Mouse (Mus musculus): ENCODE measurements around the gene Cdc37. TPM values are rescaled to one million over a fixed set of nuclear protein-coding genes. Genes with fewer than 3 reads are reported as not detected.

Cdc37 gene
- polyA plus RNA-seq, 1 experiment from 2014 or later, result 203 TPM

GRCm38 (mm10) chr9:21090972-21091706, 58.6 kb downstream of the Cdc37 start:
- Histone ChIP-seq H3K9ac (peak overlapping the region; percentile 73), H3K9me3 (replicated peaks) (no peaks in the 10 kb centered on the region), H3K36me3 (peaks cover 40% of the 10 kb centered on the region), H3K4me2 (peak overlapping the region; percentile 85), H3K27ac (peak overlapping the region; percentile 90), H3K4me1 (replicated peaks) (peaks cover 24% of the 10 kb centered on the region), H3K4me3 (peak overlapping the region; percentile 74), H3K27me3 (no peaks in the 10 kb centered on the region)
- WGBS, result 1% methylated on average over 24 of the region's 24 CpGs
- ATAC-seq (replicated peaks; ENCODE audit: insufficient number of reproducible peaks, insufficient read depth, low FRiP score, low read depth), result peak; percentile 2; the same call in 1 of the 2 replicates

DNA sequence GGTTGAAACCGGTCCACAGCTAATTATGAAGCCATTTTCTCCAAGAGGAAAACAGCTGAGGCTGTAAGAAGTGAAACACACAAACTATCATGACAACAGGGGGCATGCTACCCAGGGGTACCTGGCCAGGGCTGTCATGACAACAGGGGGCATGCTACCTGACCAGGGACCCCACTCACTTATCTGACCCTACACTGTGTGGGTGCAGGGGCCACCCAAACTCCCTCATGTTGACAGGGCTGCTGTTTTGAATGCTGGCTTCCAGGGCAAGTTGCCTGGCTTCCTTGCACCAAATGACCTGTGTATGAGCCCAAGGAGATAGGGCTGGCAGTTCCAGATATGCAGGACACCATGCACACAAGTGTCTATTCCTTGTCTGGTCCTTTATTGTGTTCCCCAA, 59.2 kb downstream of the Cdc37 start:
- Histone ChIP-seq H3K36me3 (peaks cover 46% of the 10 kb centered on the region), H3K4me3 (peak overlapping the region; percentile 74), H3K9ac (peak overlapping the region; percentile 73), H3K9me3 (replicated peaks) (no peaks in the 10 kb centered on the region), H3K27ac (no peak overlapping the region), H3K4me2 (peak overlapping the region; percentile 85), H3K4me1 (replicated peaks) (peaks cover 24% of the 10 kb centered on the region), H3K27me3 (no peaks in the 10 kb centered on the region)
- ATAC-seq (replicated peaks; ENCODE audit: insufficient number of reproducible peaks, insufficient read depth, low FRiP score, low read depth), result no peak
- 85% methylated on average over 1 of the region's 1 CpGs for WGBS

GRCm38 (mm10) chr9:21083324-21083723, 66.5 kb downstream of the Cdc37 start:
- Histone ChIP-seq H3K4me3 (no peak overlapping the region), H3K4me2 (no peak overlapping the region), H3K36me3 (peaks cover 88% of the 10 kb centered on the region), H3K9ac (no peak overlapping the region), H3K9me3 (replicated peaks) (no peaks in the 10 kb centered on the region), H3K27me3 (no peaks in the 10 kb centered on the region), H3K4me1 (replicated peaks) (0 out of 2 replicates have a peak, but pooled peaks cover 3% of the 10 kb centered on the region), H3K27ac (no peak overlapping the region)
- 59% methylated on average over 3 of the region's 3 CpGs for WGBS
- ATAC-seq (replicated peaks; ENCODE audit: insufficient number of reproducible peaks, insufficient read depth, low FRiP score, low read depth), result peak; percentile 20; the same call in 1 of the 2 replicates

Other genes starting within 250 kb of the Cdc37 start
- 41.7 and 61.2 TPM in 2 replicates for gene Dnmt1, start 190.1 kb downstream of the Cdc37 start, polyA plus RNA-seq (2015; fragmentation: Nextera tagmentation; extraction: Ambion mirVana)
- gene S1pr2, start 173.2 kb downstream of the Cdc37 start, polyA plus RNA-seq (2015; fragmentation: Nextera tagmentation; extraction: Ambion mirVana), result 16.9 and 26.6 TPM in 2 replicates
- 136 and 147 TPM in 2 replicates for gene Mrpl4, start 147.2 kb downstream of the Cdc37 start, polyA plus RNA-seq (2015; fragmentation: Nextera tagmentation; extraction: Ambion mirVana)
- gene Icam1, start 134.0 kb downstream of the Cdc37 start, polyA plus RNA-seq (2015; fragmentation: Nextera tagmentation; extraction: Ambion mirVana), result 13.2 and 24.9 TPM in 2 replicates
- gene Icam4, start 120.6 kb downstream of the Cdc37 start, polyA plus RNA-seq (2015; fragmentation: Nextera tagmentation; extraction: Ambion mirVana), result 1.9 and 2.8 TPM in 2 replicates
- 0.04 and 0.13 TPM in 2 replicates for gene Icam5, start 117.9 kb downstream of the Cdc37 start, polyA plus RNA-seq (2015; fragmentation: Nextera tagmentation; extraction: Ambion mirVana)
- 0.42 TPM in 1 of 2 replicates, not detected in the other for gene Zglp1, start 82.9 kb downstream of the Cdc37 start, polyA plus RNA-seq (2015; fragmentation: Nextera tagmentation; extraction: Ambion mirVana)
- 0.26 and 0.79 TPM in 2 replicates for gene Gm49373, start 76.9 kb downstream of the Cdc37 start, polyA plus RNA-seq (2015; fragmentation: Nextera tagmentation; extraction: Ambion mirVana)
- gene Fdx1l, start 76.4 kb downstream of the Cdc37 start, polyA plus RNA-seq (2015; fragmentation: Nextera tagmentation; extraction: Ambion mirVana), result 42.9 and 52.3 TPM in 2 replicates
- gene Gm38431, start 58.0 kb downstream of the Cdc37 start, polyA plus RNA-seq (2015; fragmentation: Nextera tagmentation; extraction: Ambion mirVana), result 1.1 and 2.3 TPM in 2 replicates
- gene Raver1, start 58.0 kb downstream of the Cdc37 start, polyA plus RNA-seq (2015; fragmentation: Nextera tagmentation; extraction: Ambion mirVana), result 33.5 and 53.2 TPM in 2 replicates
- gene Tyk2, start 18.7 kb downstream of the Cdc37 start, polyA plus RNA-seq (2015; fragmentation: Nextera tagmentation; extraction: Ambion mirVana), result 12.2 and 16.6 TPM in 2 replicates
- 13.0 and 13.5 TPM in 2 replicates for gene Pde4a, start 15.7 kb upstream of the Cdc37 start, polyA plus RNA-seq (2015; fragmentation: Nextera tagmentation; extraction: Ambion mirVana)
- 43.4 and 56.9 TPM in 2 replicates for gene Keap1, start 89.4 kb upstream of the Cdc37 start, polyA plus RNA-seq (2015; fragmentation: Nextera tagmentation; extraction: Ambion mirVana)
- gene S1pr5, start 98.5 kb upstream of the Cdc37 start, polyA plus RNA-seq (2015; fragmentation: Nextera tagmentation; extraction: Ambion mirVana), result 0.05 and 0.11 TPM in 2 replicates
- 48.5 and 50.9 TPM in 2 replicates for gene Atg4d, start 115.3 kb upstream of the Cdc37 start, polyA plus RNA-seq (2015; fragmentation: Nextera tagmentation; extraction: Ambion mirVana)
- 10.4 and 12.5 TPM in 2 replicates for gene Kri1, start 138.0 kb upstream of the Cdc37 start, polyA plus RNA-seq (2015; fragmentation: Nextera tagmentation; extraction: Ambion mirVana)
- gene Cdkn2d, start 141.4 kb upstream of the Cdc37 start, polyA plus RNA-seq (2015; fragmentation: Nextera tagmentation; extraction: Ambion mirVana), result 88.6 and 96.4 TPM in 2 replicates
- 1.8 and 6.9 TPM in 2 replicates for gene Ap1m2, start 162.4 kb upstream of the Cdc37 start, polyA plus RNA-seq (2015; fragmentation: Nextera tagmentation; extraction: Ambion mirVana)
- 56.8 and 81.4 TPM in 2 replicates for gene Slc44a2, start 170.7 kb upstream of the Cdc37 start, polyA plus RNA-seq (2015; fragmentation: Nextera tagmentation; extraction: Ambion mirVana)
- gene Ilf3, start 217.9 kb upstream of the Cdc37 start, polyA plus RNA-seq (2015; fragmentation: Nextera tagmentation; extraction: Ambion mirVana), result 88.1 and 118 TPM in 2 replicates